Mouse (Mus musculus): ENCODE results near the gene Polr3c.
"Not testable (repeated sequence)": the region's sequence is repeated elsewhere in the genome, so short reads cannot be mapped to it uniquely, and the experiment has no call there.

The Polr3c gene

DNA sequence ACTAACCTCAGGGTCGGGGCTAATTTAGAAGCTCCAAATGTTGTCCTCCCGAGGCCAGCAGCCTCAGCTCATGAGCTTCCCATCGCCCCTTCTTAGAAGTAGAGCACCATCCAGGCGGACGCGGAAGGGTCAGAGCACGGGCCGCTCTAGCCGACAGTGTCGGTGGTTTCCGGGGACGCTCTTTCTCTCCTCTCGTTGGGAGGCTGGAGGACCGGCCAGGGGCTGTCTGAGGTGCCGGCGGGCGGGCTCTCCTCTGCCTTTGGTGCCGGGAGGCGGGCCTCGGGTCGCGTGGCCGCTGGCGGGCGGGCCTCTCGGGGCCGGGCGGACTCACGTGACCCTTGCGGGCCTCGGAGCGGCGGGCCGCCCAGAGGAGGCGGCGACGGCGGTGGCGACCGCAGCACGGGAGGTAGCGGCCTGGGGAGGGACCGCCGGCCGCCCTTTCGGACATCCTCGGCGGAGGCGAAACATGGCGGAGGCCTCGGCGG is at the start of gene Polr3c, which contains the start of gene Rnf115:
Gene Polr3c, minus strand, starts transcription at position 286 of the 485 bp plus-strand sequence.
Gene Rnf115, plus strand, starts transcription at position 322 of the 485 bp plus-strand sequence.
- peak; percentile 94 for DNase-seq (ENCODE audit: low read depth, low spot score)

DNA sequence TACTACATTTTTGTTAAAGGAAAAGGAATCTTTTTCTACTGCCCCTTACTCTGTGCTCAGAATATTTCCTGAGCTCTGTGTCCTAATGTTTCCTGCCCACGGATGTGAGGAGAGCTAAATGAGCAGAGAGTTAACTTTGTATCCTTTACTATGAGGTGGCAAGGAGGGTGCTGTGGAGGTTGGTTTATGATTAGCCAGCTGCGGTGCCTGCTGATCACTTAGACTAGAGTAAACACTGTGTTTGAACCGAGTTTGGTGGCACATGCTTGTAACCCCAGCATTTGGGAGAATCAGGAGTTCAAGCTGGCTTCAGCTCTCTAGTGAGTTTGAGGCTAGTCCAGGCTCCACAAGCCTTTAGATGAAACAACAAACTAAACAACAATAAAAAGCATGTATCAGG is 49.7 kb upstream of the Polr3c start:
- DNase-seq (ENCODE audit: low read depth, low spot score) = no peak

DNA sequence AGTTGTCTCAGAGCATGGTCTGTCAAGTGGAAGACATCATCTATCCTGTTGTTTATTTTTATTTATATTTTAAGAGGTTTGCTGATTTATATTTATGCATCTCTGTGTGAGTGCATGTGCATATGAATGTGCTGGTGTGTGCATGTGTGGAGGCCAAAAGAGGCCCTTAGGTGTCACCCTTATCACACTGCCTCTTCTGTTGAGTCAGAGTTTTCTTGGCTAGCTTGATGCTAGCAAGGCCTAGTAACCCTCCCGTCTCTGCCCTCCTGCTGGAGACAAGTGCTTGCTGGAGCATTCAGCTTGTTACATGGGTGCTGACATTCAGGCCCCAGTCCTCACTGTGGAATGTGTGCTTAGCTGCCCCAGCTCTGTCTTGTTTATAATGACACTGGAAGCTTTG is 45.5 kb upstream of the Polr3c start:
- DNase-seq (ENCODE audit: low read depth, low spot score) = no peak

DNA sequence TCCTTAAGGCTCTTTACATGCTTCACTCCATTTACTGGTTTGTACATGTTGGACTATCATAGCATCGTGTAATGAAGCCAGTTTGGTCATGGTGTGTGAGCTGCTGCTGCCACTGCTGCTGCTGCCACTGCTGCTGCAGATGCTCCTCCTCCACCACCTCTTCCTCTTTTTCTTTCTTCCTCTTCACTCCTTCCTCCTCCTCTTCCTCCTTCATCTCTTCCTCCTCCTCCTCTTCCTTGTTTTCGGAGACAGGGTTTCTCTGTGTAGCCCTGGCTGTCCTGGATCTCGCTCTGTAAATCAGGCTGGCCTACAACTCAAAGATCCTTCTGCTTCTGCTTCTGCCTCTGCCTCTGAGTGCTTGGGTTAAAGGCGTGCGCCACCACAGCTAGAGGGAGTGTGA is 42.5 kb upstream of the Polr3c start:
- DNase-seq (ENCODE audit: low read depth, low spot score) = no peak

DNA sequence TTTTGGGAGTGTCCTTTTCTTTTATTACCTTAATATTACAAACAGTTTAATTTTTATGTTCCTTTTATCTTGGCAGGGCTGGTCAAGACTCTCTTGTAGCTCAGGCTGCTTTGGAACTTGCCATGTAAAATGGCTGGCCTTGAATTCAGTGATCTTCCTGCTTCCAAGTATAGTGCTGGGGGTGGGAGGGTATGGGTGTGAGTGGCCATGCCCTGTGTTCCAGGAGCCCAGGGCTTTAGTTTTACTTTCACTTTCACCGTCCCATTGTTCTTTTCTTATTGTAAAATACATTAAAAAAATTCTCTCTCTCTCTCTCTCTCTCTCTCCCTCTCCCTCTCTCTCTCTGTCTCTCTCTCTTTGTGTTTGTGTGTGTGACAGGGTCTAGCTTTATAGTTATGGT is 37.1 kb upstream of the Polr3c start:
- DNase-seq (ENCODE audit: low read depth, low spot score) = peak; percentile 12

DNA sequence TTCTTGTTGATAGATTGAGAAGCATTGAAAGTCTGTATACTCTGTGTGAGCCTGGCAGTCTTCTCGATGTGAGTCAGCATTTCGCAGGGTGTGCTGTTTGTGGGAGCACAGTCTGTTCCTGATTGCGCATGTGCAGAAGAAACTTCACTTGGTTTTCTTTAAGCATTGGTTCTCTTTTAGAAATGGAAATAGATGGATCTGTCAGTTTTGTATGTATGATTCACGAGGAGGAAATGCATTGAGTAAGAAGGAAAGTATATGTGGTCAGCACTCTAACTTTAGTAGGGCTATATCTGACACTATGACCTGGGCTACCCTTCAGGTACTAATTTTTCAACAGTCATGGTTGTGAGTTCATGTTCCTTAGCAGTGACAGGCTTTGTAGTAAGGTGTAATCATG is 32.3 kb upstream of the Polr3c start:
- no peak for DNase-seq (ENCODE audit: low read depth, low spot score)

DNA sequence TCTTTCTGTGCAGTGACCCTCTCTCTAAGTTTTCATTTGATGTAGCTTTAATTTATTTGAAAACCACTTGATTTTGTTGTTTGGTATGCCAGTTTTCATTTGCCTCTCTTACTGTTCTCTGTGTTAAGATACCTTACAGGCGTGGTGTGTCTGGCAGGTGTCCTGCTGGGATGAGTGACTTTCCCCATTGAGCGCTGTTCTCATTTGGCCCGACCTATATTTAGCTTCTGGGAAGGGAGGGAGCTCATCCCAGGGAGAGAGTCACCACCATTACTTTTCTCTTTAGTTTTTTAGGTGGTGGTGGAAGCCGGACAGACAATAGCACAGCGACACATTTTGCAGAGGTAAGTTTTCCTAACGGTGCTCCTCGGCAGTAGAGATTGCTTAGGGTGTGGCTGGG is 30.3 kb upstream of the Polr3c start:
- DNase-seq (ENCODE audit: low read depth, low spot score) = peak; percentile 36

DNA sequence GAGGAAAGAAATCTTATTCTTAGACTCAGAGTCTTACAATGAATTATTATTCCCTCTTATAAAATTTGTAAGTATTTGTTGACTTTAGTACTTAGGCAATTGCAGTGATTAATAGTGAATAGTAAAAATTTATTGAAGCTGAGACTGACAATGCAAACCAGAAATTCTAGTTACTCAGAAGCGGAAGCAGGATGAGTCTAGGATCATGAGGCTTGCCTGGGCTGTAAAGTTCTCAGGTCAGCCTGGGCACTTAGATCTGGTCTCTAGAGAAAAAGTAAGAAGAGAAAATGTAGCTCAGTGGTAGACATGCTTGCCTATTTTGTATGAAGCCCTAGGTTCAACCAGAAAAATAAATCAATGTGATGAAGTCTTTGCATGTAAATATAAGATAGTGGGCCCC is 28.5 kb upstream of the Polr3c start:
- DNase-seq (ENCODE audit: low read depth, low spot score) = no peak

DNA sequence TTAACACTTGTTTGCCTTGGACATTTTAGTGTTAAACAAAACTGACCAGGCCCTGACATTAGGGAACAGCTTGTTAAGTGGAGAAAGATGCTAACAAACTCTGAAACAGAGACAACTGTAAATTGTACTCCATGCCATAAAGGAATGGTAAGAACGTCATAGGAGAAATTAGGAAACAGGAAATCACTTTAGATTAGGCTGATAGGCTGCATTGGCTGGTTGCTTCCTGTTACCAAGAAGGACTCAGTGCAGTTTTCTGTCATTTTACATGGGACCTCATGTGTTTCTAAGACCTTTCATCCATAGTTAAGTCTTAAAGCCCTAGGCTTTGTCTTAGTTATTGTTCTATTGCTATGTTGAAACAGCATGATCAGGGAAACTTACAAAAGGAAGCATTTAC is 19.4 kb upstream of the Polr3c start:
- no peak for DNase-seq (ENCODE audit: low read depth, low spot score)

DNA sequence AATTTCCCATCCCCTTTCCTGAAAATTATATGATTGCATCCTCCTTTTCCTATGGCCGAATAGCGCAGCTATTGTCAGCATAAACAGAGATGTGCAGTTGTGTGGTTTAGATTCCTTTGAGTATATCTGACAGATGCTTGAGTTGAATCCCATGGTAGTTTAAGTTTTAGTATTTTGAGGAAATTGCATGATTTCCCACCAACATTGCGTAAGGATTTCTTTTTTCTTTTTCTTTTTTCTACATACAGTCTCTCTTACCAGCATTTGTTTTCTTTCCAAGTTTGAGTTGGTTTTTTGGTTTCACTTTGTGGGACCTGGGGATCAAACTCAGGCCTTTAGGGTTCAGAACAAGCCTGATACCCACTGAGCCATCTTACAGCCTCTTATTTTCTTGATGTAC is 16.9 kb upstream of the Polr3c start:
- DNase-seq (ENCODE audit: low read depth, low spot score) = no peak

DNA sequence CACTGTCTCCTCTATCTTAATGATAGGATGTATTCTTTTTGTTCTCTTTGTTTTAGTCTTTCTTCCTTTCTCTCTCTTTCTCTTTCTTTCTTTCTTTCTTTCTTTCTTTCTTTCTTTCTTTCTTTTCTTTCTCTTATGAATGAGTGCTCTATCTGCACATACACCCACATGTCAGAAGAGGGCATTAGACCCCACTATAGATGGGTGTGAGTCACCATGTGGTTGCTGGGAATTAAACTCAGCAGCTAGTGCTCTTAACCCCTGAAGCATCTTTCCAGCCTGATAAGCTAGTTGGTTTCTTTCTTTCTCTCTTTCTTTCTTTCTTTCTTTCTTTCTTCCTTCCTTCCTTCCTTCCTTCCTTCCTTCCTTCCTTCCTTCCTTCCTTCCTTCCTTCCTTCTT is 12.9 kb upstream of the Polr3c start:
- not testable (repeated sequence) for DNase-seq (ENCODE audit: low read depth, low spot score)

DNA sequence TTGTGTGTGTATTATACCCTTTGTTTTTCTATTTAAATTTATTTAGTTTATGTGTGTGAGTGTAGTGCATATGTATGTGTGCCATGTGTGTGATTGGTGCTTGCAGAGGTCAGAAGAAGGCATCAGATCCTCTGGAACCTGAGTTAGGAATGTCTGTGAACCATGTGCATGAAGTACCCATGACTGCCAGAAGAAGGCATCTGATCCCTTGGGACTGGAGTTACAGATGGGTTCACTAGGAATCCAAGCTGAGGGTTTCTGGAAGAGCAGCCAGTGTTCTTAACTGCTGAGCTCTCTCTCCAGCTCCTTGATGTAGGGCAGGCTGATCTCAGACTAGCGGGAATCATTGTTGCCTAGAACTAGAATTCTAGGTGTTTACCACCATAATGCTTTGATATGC is 10.6 kb upstream of the Polr3c start:
- DNase-seq (ENCODE audit: low read depth, low spot score) = peak; percentile 54

DNA sequence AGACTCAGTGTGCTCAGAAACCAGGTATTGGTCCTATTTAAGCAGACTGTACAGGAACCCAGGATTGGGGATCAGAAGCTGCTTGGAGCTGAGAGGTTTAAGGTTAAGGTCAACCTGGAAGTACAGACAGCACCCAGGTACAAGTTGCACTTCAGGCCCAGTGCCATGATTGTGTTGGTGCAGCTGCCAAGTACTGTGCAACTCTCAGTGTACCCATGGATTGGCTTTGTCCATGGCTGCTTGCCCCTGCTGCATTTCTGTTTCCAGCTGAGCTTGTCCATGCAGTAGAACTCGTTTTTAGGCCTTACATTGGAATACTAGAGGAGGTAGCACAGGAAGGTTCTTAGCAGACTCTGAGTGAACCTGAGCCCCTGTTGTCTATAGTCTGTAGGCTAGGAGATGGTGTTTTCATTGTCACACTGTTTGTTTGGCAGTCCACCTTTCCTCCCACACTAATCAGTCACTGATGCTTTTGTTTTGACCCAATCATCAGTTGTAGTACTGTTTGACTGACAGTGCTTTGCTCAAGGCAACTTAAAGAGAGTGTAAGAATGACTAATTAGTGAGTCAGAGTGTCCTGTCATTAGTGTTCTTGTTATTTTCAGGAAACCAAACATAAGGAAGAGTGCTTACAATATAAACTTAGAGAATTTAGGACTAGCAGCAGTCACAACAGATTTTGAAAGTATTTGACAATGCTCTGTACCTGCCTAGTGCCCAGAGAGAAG is 9.7 kb upstream of the Polr3c start:
- no peak for DNase-seq (ENCODE audit: low read depth, low spot score)

DNA sequence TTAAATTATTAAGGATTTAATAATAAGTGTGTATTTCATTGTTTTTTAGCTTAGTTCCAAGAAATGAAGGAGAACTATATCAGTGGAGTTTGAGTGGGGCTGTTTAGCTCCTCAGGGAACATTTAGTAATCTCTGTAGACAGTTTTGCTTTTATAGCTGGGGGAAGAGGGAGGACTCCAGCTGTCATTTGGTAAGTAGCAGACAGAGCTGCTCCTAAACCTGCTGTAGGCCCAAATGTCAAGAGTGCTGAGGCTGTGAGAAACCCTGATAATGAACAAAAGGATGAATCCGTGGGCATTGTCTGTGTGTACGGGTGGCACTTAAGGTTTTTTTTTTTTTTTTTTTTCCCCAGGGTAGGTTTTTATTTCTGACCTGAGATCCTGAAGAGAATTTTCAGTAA is 7.8 kb upstream of the Polr3c start:
- DNase-seq (ENCODE audit: low read depth, low spot score) = no peak

DNA sequence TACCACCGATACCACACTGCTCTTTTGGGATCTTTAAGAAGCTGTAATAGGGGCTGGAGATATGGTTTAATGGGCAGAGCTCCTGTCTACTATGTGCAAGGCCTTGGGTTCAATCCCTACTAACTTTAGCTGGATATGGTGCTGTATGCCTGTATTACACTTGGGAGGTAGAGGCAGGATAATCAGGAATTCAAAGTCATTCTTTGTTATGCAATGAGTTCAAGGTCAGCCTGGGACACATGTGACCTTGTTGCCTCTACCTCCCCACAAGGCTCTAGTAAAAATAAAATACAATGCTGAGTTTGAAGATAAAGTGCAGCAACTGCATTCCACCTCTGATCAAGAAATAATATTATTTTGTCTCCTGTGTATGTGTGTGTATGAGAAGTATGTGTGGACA is 6.6 kb upstream of the Polr3c start:
- DNase-seq (ENCODE audit: low read depth, low spot score) = peak; percentile 36

DNA sequence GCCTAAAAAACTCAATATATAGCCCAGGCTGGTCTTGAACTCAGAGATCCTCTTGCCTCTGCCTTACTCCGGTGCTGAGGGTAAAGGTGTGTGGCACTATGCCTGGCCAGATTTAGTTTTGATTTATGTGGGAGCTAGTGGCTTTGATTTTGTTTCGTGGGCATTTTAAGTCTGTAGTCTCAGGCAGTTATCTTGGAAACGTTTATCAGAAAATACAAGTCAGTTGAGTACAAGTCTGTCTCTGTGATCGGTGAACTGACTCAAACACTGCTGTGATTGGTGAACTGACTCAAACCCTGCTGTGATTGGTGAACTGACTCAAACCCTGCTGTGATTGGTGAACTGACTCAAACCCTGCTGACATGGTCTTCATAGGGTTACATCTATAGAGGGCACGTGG is 3.4 kb upstream of the Polr3c start:
- no peak for DNase-seq (ENCODE audit: low read depth, low spot score)

DNA sequence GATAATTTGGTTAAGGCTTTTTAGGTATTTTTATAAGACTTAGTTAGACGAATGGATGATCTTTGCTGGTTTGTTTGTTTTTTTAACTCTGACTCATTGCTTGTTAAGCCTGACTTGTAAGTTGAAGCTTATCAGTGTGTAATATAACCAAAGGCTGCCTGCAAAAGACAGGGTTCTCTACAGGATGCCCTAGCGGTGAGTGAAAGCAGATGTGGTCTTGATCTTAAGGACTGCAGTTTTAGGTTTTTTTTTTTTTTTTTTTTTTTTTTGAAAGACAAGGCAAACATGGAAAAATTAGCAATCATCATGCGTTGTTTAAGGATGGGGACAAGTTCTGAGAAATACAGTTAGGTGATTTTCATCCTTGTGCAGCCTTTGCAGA is 2.0 kb upstream of the Polr3c start:
- DNase-seq (ENCODE audit: low read depth, low spot score) = no peak

DNA sequence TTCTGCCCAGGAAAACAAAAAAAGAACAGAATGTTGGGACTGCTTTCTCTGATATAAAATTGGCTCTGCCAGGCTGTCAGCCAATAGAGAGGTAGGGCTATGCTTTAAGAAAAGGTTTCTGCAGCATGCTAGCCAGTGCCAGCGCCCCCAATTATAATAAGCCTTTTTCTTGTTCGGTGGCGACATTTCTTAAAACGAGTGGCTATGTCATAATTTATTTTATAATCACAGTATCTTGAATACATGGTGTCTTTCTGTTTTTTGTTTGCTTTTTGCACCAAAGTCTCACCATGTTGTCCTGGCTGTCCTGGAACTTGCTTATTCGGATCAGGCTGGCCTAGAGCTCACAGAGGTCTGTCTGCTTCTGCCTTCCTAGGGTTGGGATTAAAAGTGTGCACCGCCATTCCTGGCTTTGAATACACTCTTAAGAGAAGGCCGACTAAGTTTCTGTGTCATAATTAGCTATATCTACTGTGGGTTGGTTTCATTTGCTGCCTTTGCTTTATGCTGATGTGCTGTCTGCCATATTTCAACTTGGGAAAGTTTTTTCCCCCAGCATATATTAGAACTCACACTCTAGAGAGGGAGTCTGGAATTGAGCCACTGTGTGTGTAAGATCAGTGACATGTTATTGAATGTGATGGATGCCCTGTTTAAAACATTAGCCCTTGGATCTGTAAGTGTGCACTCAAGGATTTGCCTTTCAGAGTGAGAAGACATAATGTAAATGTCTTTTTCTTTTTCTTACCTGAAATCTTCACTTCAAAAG is 1.4 kb upstream of the Polr3c start:
- DNase-seq (ENCODE audit: low read depth, low spot score) = no peak

DNA sequence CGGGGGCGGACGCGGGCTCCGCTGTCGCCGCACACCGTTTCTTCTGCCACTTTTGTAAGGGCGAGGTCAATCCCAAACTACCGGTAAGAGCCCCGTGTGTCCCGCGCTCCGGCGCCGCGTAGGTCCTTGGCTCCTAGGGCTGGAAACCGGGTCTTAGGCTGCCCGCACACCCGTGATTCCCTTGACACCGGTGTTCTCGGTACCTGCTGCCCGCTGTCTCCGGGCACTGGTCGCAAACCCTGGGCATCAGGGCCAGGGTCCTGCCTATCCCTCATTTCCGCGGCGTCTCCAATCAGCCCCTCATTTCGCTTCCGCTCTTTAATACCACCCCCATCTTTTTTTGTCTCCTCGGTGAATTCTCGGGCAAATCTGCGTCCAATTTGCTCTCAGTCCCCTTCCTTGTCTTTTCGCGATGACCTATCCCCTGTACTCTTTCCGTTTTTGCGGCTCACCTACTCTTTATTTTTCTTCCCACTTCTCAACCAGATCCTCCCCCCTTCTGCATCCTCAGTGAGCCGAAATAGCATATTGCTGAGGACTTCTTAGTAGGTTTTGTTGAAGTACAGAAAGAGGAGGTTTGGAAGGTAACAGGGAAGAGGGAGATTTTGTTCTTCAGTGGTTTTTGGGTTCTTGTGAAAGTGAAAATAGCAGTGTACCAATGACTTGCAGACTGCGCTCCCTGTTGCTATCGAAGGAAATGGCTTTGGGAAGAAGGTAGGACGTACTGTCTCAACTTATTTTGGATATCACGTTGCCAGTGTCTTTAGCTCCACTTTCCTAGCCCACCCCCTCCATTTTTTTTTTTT is 603 bp upstream of the Polr3c start:
- DNase-seq (ENCODE audit: low read depth, low spot score) = no peak

DNA sequence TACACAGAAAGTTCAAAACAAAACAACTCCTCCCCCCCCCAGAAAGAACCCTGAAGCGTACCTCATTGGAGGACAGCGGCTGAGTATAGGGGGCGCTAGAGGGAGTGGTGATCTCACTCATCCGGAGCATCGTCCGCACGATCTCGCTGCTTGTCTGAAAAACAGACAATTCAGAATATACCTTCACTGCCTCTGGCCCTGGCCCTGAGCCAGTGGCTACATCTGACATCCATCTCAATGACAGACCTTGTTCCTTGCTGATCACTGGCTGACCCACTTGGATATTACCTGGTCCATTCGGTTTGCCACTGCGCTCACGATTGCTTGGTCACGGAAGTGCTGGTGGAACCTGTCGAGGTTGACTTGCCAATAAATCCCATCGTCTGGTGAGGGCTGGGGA is 8.3 kb downstream of the Polr3c start:
- peak; percentile 78 for DNase-seq (ENCODE audit: low read depth, low spot score)

DNA sequence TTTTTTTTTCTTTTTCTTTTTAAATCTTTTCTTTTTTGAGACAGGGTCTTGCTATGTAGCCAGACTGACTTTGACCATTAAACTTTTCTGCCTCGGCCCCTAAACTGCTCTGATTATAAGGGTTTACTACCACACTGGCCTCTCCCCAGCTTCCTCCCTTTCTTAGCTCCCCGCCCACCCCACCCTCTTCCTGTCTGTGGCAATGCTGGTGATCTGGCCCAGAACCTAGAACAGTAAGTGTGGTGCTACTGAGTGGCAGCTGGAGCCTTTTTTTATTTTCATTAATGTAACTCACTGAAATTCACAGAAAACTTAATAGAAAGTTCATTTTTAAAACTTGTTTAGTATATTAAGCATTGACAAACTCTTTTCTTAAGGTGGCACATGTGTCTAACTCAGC is 11.6 kb downstream of the Polr3c start:
- DNase-seq (ENCODE audit: low read depth, low spot score) = no peak

DNA sequence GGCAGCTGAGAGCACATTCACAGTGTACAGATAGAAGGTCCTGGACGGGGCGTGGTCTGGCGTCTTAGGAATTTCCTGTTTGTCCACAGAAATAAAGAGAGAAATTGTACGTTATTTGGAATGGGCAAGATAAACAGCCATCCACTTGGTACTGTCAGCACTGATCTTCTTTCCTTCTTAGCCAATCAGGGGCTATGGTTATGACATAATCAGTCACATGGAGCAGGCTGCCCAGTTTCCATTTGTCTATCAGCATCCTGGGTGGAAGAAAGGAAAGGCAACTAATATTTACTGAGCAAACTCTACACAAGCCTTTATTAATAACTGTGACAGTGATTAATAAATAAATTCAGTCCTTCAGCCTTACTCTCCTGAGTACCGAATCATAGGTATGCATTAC is 13.1 kb downstream of the Polr3c start:
- no peak for DNase-seq (ENCODE audit: low read depth, low spot score)

Data from ES-CJ7 (cell line).